Mouse (Mus musculus): Measurements from ENCODE around the gene Gm13871. TPM values are rescaled to one million over a fixed set of nuclear protein-coding genes. Genes with fewer than 3 reads are reported as not detected.

The Gm13871 gene
- not detected for total RNA-seq (2023)

GRCm38 (mm10) chr4:73905853-73906252, at the start of gene Gm13871:
Gene Gm13871, minus strand, starts transcription at chr4:73905953.

GRCm38 (mm10) chr4:73950375-73950896, 44.7 kb upstream of the Gm13871 start, which contains the start of gene 2310002L09Rik:
Gene 2310002L09Rik, minus strand, starts transcription at chr4:73950846.

GRCm38 (mm10) chr4:73920660-73921059, 14.9 kb upstream of the Gm13871 start, which contains the start of gene Gm11756:
Gene Gm11756, minus strand, starts transcription at chr4:73920760.

GRCm38 (mm10) chr4:73891012-73891411, 14.7 kb downstream of the Gm13871 start, which contains the start of gene Gm11757:
Gene Gm11757, minus strand, starts transcription at chr4:73891112.

DNA sequence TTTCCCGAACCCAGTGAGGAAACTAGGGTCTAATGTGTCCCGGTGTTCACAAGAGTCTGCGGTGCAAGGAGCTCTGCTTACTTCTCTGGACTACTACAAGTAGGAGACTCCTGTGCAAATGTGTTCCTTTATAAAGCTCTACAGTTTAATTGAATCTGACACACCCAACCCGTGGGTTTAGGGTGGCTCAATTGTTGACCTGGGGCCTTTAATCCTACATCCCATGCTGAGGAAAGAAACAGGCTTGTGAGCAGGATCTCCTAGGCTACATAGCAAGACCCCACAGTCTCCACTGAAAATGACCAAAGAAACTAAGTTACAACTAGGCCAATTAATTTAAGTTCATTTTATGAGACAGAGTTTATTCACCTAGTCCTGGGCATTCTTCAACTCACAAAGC, 29.6 kb downstream of the Gm13871 start, which contains the start of gene Gm11758:
Gene Gm11758, minus strand, starts transcription at position 101 of the 400 bp plus-strand sequence.

Other genes starting within 250 kb of the Gm13871 start
- not detected for gene Gm11239, start 237.6 kb downstream of the Gm13871 start, total RNA-seq (2023)
- gene Gm428, start 222.4 kb downstream of the Gm13871 start, total RNA-seq (2023): not detected
- not detected for gene Rasef, start 115.0 kb downstream of the Gm13871 start, total RNA-seq (2023)
- not detected for gene Gm11758, start 29.7 kb downstream of the Gm13871 start, total RNA-seq (2023)
- not detected for gene Gm11757, start 14.8 kb downstream of the Gm13871 start, total RNA-seq (2023)
- gene Gm11756, start 14.8 kb upstream of the Gm13871 start, total RNA-seq (2023): not detected
- not detected for gene 2310002L09Rik, start 44.9 kb upstream of the Gm13871 start, total RNA-seq (2023)
- not detected for gene Frmd3, start 107.5 kb upstream of the Gm13871 start, total RNA-seq (2023)

Data from monocyte, adult 59 days (primary cell).